Mouse (Mus musculus): ENCODE results near the gene Btbd9.

The Btbd9 gene

DNA sequence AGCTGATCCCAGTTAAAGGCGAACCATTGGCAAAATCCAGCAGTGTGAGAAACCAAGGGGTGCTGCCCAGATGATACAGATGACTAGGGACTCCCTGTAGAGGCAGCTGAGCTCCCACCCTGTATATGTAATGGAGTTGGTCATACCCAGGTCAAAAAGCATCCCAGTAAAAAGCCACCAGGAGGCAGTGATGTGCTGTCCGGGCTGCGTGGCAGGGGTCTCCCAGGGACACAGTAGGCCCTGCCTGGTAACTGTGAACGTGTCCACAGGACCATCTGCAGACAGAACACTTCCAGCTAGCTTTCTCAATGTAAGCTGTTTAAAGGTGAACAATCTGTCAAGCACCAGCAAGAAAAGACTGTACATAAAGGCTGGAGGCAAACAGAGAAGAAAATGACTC, 343.6 kb downstream of the Btbd9 start:
- no peak for DNase-seq

DNA sequence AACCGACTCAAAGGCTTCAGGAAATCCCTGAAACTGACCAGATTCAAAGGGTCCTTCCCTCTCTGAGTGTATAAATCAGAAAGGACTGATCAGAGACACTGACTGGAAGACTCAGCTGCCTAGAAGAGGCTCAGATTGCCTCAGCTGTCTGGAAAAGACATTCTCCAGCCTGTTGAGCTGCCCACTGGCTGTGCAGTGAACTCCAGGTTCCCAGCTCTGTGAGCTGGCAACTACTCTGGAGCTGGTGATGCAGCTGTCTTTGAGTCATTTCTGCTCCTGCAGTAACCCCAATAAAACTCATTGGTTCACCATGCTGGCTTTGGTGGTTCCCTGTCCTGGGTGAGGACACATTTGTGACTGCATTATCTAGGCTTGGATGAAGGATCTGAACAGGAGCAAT, 344.8 kb downstream of the Btbd9 start:
- DNase-seq = no peak

DNA sequence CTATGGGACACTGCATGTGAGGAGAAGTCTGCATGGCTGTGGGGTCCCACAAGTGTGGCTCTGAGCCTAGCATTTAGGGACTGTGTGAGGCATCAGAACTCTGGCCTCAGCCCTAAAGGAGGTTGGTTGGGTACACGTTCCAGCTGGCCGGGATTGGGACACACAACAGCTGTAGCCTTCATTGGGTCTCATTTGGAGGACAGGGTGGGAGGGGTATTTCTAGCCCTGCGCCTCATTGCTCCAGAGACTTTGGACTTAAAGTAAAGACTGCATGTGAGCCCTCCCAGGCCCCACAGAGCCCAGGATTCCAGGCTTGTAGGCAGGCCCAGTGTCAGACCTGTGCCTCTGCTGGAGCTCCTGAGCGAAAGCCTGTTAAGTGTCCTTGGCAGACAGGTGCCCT, 345.9 kb downstream of the Btbd9 start:
- DNase-seq = no peak

DNA sequence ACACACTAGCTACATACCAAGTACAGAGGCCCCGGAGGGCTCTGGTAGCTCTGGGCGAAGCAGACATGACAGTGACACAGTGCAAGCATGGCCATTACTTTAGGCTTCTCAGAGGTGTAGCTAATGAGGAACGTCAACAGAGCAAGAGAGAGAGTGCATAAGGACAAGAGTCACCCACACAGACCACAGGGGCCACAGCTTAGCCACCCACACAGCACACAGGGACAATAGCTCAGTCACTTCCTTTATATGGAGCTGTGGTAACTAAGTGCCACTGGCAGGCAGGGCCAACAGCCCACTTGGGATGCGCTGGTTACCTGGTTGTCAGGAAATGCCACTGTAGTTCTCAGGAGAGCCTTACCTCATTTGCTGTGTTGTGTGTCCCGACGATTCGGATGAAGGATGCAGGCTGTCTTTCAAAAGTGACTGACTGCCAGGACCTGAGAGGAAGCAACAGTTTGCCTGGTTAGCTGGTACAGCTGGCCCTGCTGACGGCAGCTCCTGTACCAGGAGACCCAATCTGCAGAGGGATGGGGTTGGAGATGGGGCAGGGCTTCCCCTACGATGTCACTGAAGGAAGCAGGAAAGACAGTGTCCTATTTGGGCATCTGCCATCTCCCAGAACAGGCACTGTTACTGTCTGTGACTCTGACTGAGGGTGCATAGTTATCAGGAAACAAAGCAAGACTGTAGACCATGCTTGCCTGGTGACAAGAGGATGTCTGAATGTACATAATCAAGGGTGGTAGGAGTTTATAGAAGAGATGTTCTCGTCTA, 347.7 kb downstream of the Btbd9 start:
- DNase-seq = no peak

DNA sequence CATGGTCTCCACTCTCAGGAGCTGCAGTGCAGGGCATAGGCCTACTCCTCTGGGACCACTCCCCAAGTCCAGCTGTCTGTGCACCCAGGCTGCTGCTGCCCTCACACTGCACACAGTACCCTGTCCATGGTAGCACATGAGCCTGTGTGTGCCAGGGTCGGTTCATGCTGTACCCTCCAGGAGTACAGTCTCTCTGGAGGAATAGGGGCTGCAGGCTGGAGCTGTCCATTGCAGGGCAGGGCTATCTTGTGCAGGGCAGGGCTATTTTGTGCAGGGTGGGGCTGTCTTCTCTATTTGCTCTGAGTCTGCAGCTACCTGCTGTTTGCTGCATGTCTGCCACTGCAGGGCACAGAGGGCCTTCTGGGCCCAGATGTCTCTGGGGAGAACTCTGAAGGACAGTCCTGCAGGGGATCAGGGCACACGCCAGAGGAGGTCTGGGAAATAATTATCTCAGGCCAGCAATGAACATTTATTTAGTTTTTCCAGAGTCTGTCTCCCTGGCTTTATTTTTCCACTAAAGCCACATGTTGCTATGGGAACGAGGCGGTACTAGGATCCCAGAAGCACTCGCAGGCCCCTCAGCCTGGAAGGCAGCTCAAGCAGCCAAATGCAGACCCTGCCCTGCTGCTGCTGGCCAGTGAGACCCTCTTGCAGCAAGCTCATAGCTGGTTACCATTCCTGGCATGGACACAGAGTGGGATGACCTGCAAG, 351.1 kb downstream of the Btbd9 start:
- DNase-seq = no peak

DNA sequence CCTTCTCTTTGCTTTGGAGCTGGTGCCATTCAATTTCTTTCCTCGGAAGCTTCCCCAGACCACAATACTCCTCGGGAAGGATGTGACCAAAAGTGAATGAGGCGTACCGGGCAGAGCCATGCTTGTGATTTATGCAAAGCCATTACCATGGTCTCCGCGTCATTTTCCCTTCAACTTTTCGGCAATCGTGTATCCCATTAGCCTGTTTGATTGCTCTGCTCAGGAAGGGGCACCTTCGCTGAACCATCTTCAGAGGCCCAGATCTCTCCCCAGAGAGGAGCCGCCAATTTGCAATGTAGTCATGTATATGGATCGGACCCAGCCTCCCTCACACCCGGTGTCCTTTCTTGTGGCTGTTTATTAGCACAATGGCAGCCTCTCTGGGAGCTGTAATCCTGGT, 353.5 kb downstream of the Btbd9 start:
- DNase-seq = no peak

DNA sequence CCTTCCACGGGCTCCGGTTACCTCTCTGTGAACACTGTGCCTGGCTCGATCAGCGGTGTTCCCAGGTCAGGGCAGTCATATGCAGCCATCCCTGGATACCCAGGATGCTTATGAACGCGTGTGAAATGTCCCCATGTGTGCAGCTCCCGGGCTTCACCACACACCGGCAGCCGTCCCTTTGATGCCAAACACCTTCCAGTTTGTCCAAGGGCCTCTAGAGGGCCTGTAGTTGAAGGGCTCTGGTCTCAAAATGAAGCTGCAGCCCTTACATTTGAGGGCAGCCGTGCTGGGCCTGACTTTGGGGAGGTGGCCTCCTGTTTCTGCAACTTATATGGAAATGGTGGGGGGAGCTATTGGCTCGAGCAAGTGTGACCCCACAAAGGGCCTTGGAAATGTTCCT, 353.9 kb downstream of the Btbd9 start:
- no peak for DNase-seq

DNA sequence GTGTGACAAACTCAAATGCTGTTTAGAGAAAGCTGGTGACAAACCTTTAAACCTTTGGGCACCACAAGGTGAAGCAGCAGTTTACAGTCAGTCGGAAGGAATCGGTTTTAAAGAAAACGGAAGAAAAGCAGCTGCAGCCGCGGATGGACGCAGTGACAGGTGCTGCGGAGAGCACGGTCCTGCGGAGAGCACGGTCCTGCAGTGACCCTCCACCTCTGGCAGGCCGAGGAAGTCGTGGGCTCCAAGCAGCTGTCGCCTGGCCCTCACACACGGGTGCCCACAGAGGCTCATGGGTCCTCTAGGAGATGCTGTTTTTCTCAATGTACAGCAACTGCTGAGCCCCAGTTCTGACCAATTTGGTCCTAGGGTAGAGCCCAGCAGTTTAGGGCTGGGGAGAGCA, 354.6 kb downstream of the Btbd9 start:
- no peak for DNase-seq

DNA sequence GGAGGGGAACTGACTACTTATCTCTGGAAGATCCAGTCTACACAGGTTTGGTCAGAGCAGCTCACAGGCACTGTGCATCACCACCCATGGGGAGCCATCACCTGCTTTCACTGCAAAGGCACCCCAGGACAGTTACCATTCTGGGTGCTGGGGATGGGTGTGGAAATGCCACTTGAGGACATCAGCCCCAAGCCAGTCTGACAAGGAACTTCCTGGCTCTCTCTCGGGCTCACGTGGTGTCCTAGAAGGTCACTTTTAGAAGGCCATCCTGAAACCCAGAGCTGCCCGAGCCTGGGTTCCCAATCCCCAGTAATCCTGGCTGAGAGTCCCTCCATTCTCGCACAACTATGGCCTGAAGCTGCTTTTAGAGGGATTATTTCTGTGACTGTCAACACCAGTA, 360.5 kb downstream of the Btbd9 start:
- no peak for DNase-seq

DNA sequence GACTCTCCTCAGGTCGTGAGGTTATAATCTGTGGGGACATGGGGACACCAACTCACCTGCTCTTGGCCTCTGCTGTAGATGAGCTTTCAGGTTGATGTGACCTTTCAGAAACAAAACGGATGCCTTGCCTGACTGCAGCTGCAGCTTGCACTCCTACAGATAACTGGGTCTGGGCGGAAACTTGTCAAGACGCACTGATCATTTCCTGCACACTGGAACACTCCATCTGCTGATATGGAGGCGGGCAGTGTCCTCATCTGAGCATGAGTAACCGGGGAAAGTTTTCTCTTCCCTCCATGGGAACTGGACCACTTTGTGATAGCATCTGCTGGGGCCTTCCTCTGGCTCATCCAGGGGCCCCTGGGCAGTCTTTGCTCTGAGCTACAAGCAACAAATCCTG, 361.9 kb downstream of the Btbd9 start:
- DNase-seq = no peak

DNA sequence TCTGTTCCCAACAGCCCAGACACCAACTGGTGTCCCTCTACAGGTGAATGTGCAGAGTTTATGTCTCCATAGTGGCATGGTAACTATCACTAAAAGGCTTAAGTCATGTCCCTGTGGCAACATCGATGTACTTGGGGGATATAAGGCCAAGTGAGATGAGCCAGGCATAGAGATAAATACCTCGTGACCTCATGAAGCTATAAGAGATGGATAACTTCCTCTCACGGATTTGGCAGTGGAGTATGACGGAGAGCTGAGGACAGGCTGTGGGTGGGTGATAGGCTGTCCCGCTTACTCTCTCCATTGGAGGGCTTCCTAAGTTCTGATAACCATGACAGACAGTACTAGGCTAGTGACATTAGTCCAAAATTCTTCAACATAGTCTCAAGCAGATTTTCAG, 362.9 kb downstream of the Btbd9 start:
- no peak for DNase-seq

DNA sequence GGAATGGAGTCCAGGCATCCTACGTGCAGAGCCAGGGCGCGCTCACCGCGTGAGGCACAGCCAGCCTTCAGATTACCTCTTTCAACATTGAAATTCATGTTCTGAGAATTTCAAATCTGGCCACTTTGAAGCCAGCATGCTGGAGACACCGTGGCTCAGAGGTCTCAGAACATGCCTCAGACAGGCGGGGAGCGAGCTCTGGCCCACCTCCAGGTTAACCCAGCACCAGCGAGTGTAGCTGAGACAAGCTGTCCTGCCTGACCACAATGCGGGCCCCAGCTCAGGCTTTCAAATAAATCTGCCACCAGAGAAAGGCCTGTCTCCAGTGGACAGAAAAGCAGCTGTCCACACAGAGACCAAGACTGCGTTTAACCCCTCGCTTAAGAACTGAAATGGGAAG, 363.6 kb downstream of the Btbd9 start:
- DNase-seq = no peak

DNA sequence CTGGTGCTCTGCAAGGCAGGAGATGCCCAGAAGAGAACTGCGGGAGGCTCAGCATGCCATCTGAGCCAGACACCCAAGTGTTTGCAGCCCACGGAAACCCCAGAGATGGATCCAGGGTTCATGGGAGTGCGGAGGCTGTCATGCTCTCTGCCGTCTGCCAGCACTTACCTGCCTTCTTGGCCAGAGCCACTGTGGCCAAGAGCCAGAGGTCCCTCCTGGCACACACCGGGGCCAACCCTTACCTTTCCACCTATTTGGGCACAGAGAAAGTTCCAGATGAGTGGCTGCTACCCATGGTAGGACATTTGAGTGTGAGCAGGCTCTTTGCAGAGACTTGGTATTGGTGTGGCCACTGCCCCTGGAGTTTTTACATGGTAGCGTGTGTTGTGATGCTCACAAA, 365.4 kb downstream of the Btbd9 start:
- DNase-seq = peak; percentile 67

DNA sequence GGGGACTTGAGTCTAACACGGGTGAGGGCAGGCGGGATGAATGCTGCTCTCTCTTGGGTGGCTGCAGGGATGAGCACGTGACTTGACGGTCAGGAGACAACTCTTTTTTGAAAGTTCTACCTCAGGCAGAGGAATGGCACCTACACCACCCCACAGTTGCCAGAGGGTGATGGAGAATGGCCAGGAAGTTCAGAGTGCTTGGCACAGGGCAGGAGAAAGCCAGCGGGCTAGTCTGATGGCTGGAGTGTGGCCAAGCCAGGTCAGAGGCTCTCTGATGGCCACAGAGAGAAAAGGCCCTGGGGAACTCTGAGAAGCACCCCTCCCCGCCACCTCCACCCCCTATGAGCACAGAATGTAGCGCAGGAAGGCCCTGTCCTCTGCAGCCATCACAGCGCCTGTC, 366.0 kb downstream of the Btbd9 start:
- DNase-seq = peak; percentile 36

DNA sequence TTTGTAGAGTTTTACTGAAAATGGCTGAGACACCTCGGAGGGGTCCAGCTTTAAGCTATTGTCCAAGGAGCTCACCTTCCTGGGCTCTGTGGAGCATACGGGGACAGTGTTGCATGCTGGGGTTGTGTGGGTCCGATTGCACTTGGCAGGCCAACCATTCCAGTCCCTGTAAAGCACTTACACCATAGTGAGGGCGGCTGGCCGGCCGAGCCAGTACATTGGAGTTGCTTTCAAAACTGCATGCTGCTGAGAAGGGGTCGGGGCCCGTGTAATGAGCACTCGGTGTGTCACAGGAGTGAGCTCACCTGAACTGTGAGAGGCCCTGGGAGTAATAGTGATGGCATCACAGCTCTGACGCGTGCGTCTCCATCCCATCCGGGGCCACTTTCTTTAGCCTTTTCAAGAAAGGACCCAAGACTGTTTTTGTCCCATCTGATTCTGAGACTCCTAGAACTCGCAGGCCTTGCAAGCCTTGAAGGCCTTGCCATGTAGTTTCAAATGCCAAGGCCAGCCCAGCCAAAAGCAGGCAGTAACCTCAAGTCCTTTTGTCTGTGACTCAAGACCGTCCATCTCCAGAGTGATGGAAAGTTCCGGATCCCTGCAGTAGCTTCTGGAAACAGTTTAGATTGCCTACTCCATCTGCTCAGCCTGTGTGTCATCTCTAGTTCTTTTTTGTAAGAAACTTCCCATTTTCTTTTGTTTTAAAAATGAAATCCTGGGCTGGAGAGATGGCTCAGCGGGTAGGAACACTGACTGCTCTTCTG, 371.0 kb downstream of the Btbd9 start:
- DNase-seq = no peak

DNA sequence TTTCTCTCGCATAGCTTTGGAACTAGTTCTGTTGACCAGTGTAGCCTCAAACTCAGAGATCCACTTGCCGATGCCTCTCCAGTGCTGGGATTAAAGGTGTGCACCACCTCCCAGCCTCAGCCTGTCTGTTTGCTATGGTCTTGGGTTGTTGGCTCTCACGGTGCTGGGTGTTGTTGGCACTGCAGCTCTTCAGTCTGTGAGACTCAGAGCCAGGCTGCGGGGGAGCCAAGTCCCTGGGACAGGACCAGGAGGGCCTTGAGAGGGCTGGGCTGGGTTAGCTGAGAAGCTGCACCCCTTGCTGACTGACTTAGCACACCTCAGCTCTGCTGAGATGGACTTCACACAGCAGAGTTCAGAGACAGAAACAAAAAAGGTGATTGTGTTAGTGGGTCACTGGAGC, 376.0 kb downstream of the Btbd9 start:
- no peak for DNase-seq

DNA sequence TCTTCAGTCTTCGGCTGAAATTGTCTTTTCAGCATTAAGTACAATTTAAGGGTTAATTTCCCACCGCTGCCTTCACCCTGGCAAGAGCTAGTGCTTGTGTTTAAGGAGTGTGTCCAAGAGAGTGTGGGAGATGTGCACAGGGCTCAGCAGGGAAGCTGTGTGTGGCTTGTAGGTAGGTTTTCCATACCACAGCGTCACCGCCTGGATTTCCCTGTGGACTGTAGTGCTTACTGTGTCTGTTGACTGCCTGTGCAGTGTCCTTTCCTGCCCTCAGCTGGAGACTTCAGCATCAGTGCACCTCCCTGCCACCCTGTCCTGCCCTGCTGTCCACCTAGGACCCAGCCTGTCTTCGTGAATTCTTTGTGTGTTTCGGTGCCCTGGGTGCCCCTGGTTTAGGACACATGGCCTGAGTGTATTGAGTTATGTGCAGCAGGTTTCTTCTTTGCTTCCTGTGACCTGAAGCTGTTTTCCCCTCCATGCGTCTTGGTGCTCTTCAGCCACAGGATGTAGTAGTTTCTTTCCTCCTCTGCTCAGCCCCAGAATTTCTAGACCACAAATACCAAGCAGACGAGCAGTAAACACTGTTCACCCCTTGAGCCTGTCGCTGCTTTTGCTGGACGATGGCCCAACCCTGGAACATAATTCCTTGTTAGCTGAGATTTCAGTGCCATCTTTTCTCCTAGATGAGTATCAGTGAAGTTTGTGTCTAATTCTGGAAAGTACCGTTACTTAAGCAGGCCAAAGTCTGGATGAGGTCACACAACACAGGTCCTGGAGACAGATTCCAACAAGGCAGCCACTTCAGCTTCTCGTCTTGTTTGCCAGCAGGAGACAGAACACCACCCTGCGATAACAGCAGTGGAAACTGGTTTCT, 376.7 kb downstream of the Btbd9 start:
- no peak for DNase-seq

DNA sequence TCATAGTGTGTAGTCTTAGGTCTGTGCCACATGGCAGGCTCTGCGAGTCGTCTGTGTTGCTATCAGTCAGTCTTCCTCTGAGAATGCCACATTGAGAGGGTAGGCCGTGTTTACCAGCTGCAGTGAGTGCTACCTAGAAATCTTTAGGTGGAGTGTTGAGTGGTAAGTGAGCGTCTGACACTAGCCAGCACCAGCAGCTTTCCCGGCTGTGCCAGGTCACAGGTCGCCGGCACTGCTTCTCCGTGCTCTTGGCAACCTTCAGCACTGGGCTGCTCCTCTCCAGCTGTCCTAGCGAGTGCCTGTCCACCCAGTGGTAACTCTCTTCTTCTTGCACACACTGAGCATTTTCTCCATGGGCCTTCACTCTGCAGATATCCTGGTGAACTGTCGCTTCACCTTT, 377.9 kb downstream of the Btbd9 start:
- DNase-seq = no peak

DNA sequence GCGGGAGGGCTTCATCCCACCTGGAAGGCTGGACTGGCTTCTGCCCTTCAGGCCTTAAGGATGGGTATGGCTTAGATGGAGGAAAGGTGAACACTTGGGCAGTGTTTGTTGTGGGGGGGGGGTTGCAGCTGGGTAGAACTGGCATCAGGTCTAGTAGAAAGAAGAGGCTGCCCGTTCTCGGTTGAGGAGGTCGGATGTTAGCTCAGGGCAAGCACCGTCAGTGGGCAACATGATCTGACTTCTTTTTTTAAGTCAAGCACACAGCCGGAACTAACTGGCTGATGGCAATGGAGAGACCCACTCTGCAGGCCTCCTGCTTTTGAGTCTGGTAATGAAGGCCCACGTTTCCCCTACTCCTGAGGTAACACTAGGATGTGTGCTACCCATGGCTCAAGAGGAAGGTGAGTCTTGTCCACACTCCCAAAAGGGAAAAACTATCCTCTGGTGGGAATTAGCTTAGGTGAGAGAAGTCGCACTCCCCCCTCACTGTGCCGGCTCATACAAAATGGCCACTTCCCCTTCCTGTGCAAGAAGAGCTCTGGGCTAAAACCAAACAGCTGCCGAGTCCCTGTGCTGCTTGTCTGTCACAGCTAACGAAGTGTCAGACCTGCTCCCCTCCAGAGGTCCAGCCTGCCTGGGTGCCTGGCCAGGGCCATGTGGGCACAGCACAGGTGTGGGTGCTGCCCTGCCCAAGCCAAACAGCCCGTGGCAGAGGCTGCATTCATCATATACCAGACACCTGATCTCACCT, 378.8 kb downstream of the Btbd9 start:
- no peak for DNase-seq

DNA sequence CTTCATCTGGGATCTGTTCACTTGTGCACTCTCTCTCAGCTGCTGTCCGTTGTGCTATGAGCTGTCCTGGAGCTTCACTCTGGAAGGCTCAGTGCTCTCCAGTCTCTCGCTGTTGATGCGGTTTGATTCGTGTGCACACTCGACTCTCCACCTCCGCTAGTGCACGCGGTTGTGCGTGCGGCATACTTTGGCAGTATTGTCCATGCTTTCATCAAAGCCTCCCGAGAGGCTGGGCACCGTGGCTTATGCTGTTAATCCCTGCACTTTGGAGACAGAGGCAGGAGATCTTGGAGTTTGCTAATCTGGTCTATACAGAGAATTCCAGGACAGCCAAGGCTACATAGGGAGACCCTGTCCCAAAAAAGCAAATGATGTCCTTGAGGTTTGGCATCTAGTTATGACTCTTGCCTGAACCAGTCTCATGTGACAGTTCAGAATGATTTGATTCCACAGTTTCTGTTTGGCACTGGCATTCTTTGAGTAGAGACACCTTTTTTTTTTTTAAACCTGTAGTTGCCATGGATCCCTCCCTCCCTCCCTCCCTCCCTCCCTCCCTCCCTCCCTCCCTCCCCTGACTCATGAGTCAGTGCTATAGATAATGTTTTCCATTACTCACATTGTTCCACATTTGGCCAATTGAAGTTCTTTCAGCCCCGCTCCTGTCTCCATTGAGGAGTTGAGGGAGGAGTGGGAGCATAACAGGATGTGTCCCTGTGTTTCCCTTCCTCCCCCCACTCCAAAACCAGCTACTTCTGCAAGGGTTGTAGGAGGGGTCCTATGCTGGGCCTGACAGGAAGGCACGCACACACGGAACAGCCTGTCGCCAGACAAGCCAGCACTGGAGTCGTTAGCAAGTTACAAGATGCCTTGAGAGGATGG, 379.6 kb downstream of the Btbd9 start:
- DNase-seq = no peak

DNA sequence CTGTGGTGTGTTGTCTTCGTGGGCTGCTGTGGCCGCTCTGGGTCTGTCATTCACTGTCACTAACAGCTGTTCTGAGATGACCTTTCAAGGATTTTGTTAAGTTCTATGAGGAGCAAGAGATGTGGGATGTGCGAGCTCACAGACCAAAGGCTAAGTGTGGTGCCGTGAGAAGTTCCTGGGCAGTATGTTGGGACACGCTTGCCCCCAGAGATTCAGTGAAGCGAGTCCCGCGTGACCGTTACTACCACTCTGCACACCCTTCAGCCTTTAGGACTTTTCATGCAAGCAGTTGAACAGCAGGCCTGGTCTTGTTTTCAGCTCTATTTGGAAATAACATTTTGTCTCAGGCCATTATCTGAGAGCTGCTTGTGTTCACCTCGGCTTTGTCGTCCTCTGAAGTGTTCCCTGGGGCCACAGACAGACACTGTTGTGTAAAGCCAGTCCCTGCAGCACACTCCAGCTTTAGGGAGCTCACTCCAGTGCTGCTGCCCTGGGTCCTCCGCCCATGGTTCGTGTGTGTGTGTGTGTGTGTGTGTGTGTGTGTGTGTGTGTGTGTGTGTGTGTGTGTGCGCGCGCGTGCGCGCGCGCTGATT, 380.6 kb downstream of the Btbd9 start:
- DNase-seq = no peak

Data from cerebellum, adult 11 months (tissue).